Mouse (Mus musculus) E14TG2a.4 (cell line): ENCODE data around the gene Sar1b.
"Not testable (repeated sequence)": the region's sequence is repeated elsewhere in the genome, so short reads cannot be mapped to it uniquely, and the experiment has no call there.

Experiments
- CTCF ChIP-seq: conservative IDR thresholded peaks from 2 replicates; pipeline ENCODE4 v1.5.1; 2014; ENCODE audit warnings: low read length
- NANOG ChIP-seq: IDR thresholded peaks from 2 replicates; pipeline ENCODE4 v1.6.1; 2014; ENCODE audit warnings: borderline replicate concordance, low read length, mixed read lengths
- POU5F1 ChIP-seq: IDR thresholded peaks from 2 replicates; pipeline ENCODE4 v1.6.1; 2014; ENCODE audit warnings: low read length, borderline replicate concordance

DNA sequence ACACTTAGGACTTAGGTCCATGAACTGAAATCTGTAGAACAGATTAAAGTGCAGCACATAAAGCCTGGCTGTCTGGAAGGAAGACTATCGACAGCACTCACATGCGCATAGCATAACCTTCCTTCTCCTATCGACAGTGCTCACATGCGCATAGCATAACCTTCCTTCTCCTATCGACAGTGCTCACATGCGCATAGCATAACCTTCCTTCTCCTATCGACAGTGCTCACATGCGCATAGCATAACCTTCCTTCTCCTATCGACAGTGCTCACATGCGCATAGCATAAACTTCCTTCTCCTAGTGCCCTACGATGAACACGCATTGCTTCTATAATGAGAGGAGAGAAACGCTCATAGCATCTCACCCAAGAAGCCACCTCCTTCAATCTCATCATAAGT is 29.3 kb upstream of the Sar1b start:
- TF ChIP-seq CTCF, NANOG: not testable (repeated sequence)
- TF ChIP-seq POU5F1 = peak; percentile 87
